Mouse (Mus musculus): ENCODE data around the gene Spag7.

Gene Spag7

DNA sequence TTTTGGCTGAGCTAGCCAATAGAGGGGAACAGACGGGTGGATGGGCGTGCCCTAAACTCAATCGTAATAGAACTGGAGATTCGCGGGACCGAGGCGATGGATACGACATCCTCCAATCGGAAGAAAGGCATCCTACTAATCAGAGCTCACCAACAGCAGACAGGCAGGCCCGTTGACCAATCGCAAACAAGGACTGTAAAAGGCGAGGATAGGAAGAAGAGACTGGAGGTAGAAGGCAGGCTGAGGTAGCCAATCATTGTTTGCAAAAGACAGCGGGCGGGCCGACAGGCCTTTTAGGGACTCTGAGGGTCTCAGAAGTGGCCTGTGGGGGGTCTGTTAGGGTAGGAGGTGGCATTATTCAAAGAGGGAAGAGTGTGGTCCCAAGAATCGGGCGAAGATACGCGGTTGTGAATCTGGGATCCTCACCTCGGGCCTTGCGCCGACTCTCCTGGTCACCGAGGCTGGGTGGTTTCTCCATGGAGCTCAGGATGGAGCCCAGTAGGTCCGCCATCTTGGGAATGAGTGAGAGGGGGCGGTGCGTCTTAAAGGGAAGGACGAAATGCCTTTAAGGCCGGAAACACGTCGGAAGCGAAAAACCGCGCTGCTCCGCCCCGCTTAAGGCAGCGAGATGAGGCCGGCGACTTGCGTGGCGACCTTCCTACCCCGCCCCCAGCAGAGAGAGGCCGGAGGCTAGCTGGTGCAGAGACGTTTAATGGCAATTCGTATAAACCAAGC, at the start of gene Spag7:
TSS of gene Spag7 (minus strand) at position 646 of the 735 bp plus-strand sequence.
- DNase-seq = peak; percentile 91

DNA sequence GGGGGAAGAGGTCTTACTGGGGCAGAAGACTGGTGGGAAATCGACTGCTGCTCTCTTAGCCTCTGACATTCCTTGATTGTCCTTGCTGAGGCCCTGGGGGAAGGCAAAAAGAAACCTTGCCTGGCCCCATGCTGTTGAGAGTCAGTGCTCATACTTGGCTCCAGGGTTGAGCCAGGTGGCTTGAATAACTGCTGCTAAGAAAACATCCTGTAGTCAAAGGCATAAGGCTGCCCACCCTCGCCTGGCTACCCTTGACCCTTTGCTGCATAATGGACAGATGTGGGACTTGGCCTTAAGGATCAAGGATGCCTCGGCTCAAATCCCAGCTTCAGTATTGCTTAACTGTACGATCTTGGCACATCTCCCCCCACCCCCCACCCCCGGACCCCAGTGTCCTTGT, 49.3 kb upstream of the Spag7 start:
- no peak for DNase-seq

DNA sequence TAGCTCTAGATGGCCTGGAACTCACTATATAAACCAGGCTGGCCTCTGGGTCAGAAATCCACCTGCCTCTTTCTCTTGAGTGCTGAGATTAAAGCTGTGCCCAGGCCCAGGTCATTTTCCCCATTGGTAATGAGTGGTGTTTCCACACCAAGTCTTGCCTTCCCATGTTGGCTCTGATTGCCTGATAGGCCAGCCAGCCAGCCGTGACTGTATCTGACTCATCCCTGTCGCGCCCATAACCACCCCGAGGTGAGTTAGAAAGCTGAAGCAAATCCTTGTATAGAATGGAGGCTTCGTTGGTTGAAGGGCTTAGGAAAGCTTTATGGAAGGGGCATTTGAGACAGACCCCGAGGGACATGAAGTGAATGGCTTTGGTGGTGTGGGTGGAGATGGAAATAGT, 46.6 kb upstream of the Spag7 start:
- DNase-seq = no peak

DNA sequence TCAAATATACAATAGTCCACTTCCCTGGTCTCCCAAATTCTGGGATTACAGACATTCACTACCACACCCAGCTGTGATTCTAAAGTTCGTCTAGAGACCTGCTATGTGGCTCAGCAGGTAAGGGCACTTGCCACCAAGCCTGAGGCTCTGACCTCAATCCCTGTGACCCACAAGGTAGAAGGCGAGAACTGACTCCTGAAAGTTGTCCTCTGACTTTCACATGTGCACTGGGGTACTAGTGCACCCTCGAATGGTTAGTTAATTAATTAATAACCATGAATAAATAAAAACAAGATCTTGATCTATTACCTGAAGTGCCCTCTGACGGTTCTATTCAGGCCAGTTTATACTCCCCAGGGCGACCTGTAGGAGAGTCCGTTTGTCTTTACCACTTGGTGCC, 44.0 kb upstream of the Spag7 start:
- no peak for DNase-seq

DNA sequence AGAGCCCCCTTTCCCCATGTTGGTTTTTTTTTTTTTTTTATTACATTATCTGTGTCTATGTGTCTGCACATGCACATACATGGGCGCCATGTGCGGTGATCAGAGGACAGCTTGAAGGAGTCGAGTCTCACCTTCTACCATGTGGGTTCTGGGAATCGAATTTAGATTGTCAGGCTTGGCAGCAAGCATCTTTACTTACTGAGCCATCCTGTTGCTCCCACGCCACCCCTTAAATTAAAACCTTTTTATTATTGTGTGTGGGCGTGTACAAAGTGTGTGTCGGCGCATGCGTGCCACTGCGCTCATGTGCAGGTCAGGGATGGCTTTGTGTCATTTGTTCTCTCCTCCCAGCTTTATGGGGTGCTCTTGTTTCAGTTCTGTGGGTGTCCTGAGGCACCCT, 41.8 kb upstream of the Spag7 start:
- no peak for DNase-seq

DNA sequence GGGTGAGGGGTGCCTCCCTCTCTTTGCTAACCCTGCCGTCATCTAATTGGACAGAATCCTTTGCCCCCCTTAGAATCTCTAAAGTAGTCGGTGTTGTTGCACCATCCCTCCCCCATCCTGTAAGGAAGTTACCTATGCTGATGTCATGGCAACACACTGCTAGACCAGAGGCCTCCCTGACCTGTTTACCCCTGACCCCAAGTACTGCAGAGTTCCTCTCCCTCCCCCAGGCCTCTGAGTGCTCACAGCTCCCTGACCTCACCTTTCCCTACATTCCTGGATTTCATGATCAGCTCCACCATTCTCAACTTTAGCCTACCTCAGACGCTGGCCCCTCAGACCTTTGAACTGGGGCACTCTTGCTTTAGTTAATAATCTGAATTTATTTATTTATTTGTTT, 36.9 kb upstream of the Spag7 start:
- no peak for DNase-seq

DNA sequence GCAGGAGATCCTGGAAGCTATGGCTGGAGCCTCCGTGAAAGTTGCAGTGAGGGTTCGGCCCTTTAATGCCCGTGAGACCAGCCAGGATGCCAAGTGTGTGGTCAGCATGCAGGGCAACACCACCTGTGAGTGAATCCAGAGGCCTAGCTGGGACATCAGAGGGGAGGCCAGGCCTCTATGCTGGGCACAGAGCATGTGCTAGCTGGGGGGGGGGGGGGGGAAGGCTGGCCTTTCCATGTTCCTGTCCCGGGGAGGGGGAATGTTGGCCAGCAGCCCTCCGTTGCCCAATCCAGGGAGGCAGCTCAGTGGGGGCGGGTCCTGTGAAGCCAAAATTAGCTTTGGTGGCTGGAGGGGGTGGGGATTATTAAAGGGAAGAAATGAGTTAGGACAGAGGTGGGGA, 33.6 kb upstream of the Spag7 start:
- DNase-seq = no peak

DNA sequence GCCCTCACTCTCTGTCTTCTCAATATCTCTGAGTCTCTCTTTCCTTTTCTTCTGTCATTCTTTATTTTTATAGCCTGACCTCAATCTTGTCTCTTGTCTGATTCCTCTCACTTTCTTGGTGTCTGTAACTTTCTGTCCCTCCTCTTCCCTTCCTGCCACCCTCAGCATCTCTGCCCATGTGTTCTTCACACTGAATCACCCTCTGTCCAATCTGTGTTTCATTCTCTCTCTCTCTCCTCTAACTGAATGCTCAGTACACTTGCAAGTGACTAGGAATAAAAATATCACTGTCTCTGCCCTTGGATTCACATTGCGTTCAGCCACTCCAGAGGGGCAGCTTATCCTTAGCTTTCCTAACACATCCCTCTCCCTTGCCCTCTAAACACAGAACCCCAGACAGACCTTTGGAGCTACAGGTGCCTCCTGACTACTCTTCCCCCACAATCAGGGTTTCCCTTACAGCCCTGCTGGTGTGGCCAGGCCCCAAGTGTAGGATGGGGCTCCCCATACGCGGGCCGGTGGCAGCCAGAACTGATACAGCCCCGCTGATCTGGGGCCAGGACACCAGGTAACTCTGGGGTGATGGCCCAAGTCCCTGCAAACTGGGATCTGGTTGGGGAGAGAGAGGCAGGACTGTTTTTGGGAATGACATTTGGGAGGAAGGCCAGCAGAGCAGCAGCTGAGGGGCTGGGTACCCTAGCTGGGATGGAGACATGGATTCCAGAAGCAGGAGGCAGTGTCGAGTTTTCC, 32.9 kb upstream of the Spag7 start:
- DNase-seq = no peak

DNA sequence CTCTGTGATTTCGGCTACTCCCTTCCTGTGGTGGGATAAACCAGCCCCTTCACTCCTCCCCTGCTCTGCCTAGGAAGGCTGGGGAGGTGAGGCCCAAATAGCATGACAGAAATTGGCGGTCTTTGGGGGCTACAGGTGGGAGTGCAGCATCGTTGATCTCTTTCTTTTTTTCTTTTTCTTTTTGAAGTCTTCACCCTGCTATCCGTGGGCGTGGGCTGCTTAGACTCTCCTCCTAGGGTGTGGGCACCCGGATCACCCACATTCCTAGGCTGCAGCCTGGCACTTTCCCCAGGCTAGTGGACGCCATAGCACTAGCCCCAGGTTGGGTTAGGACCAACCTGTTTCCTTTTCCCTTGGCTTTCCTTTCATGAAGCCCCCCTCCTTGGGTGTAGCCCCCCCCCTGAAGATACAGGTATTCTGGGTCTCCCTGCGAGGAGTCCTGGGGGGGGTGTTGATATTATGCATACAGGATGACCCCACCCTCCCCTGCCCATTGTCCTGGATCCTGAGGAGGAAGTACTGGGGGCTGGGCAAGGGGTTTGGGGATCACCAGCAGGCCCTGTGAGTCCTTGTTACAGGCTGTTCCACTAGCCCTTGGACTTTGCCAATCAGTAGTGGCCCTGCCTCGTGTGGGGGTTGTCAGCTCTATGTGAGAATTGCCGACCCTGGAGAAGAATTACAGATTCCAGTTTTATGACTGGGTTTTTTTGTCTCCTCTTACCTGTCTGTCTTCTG, 32.2 kb upstream of the Spag7 start:
- no peak for DNase-seq

DNA sequence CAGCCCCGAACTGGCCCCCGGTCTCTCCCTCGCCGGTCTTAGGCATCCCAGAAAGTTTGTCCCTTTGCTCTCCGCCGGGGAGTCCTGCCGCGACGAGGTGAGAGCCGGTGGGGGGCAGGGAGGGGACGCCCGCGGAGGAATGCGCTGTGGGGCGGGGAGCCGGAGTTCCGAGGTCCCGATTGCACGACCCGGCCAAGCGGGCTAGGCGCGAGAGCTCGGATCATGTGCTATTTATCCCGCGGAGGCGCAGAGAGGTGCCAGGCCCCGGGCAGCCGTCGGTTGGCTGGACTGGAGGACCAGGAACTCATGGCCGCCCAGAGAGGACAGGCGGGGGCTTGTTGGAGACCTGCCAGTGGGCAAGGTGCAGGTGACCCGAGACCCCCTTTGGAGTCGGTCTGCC, 31.4 kb upstream of the Spag7 start:
- DNase-seq = peak; percentile 51 to 66

DNA sequence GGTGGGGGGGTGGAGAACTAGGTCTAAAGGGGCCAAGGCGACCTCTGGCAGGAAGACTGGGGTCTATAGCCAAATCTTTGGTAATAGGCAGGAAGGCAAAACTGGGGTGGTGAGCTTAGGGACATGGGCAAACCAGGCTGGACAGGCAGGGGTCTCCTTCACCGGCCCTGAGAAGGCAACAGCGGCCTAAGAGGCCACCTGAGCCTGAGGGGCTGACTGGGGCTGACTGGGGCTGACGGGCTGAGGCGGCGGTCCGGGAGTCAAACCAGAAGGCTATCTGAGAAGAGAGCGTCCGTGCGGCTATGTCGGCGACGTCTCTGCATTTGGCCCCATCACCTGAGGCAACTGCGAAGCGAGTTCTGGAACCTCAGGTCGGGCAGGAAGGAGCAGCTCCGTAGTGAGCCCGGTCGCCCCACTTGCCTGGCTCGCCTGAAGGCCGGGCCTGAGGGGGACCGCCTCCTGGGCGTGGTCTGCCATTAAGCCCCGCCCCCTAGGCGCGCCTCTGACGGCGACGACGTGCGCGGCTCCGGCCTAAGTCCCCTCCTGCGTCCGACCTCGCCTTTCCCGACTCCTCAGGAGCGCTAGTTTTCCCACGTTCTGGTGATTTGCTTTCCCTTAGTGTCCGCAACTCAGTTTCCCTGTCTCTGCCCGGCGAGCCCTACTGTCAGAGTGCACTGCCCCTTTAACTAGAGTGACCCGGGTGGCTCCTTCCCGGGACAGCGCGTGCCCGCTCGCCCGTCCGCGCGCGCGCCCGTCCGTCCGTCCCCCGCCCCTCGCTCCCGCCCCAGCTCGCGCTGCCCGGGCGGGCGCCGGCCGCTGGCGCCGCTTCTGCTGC, 30.7 kb upstream of the Spag7 start, which contains the start of the genes Inca1 and Kif1c:
TSS of gene Inca1 (minus strand) at position 434 of the 835 bp plus-strand sequence.
TSS of gene Kif1c (plus strand) at position 827 of the 835 bp plus-strand sequence.
- DNase-seq = peak; percentile 93 to 98

DNA sequence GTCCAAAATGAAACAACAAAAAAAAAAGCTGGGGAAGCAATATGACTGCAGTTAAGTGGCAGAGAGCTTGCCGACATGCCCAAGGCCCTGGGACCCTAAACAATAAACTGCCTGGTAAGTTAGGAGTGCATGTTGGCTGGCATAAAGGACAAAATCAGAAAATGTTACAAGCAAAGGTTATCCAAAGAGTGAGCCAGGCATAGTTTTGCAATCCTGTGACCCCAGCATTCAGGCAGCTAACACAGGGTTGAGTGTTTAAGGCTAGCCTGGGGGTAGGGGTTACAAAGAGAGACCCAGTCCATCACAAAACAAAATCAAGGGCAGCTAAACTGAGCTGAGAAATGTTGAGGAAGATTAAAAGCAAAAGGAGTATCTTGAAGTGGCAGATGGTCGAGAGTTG, 29.8 kb upstream of the Spag7 start:
- DNase-seq = no peak

DNA sequence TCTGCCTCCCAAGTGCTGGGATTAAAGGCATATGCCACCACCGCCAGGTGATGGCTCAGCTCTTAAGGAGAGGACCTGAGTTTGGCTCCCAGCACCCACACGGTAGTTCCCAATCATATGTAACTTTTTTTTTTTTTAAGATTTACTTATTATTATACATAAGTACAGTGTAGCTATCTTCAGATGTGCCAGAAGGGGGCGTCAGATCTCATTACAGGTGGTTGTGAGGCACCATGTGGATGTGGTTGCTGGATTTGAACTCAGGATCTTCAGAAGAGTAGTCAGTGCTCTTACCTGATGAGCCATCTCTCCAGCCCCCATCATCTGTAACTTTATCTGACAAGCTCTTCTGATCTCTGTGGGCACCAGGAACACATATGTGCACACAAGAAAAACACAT, 28.2 kb upstream of the Spag7 start:
- no peak for DNase-seq

DNA sequence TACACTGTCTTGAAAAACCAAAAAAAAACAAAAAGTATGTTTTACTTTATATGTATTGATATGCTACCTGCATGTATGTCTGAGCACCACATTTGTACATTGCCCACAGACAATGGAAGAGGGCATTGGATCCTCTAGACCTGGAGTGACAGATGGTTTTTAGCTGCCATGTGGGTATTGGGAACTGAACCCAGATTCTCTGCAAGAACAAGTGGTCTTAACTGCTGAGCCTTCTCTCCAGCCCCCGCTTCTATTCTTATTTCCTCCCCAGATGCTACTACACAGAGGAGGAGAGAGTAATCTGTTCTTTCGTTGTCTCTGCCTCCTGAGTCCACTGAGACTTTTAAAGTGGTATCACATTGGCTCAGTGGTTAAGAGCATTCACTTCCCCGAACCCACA, 24.3 kb upstream of the Spag7 start:
- no peak for DNase-seq

DNA sequence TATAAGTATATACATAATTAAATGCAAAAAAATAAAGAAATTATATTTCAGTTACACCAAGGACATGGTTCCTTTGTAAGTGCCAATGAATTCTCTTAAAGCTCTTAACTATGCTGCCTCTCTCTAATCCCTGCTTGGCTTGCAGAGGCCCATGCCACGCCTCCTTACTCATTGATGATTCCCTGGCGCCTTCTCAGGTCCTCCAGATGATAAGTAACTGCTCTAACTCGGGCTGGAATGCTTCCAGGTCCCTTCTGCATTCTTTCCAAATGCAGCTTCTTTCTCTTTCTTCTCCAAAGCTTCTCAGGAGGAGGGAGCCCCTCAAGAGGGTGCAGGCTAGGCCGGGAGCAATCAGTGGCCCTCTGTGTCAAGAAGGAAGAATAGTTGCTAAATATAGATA, 20.4 kb upstream of the Spag7 start:
- no peak for DNase-seq

DNA sequence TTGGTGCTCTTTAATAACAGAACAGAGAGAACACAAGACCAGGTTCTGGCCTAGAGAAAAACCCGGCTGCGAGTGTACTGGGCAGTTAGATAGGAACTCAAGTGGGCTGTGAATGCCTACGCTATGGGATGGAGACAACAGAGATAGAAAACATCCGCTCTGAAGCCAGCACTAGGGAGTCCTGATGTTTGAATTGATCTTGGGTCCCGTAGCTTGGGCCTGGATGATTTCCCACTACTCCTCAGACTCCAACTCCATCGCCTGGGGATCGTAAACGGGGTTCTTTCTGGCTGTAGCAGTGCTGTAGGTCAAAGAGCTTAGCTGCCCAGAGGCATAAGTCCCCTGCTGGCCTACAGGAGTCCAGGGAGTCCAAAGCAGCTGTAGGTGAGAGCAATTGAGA, 19.2 kb upstream of the Spag7 start:
- DNase-seq = no peak

DNA sequence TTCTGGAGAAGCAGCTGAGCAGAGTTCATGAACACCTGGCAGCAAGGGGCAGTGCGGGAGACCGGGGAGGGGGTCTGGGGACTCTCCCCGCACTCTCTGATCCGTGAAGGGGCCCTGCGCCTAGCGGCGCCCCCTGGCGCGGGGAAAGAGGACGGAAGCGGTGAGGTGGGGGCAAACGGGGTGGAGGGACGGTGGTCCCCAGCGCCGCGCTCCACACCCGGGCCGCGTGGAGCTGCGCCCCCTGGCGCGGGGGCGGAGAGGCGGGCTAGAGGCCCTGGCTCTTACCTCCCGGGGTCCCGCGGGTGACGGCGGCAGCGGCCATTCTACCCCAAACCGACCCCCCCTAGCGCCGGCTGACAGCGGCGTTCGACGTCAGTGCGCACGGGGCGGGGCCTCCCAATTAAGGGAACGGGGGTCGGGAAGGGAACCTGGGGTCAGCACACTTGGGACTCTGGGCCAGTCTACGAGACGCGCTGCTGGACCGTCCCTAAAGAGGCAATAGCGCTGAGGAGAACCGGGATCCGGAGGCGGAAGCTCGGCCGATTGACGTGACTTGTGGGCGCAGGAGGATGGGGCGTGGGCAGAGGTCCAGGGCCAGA, 18.5 kb upstream of the Spag7 start, which contains the start of gene Camta2:
TSS of gene Camta2 (minus strand) at position 505 of the 599 bp plus-strand sequence.
- DNase-seq = peak; percentile 79 to 91

DNA sequence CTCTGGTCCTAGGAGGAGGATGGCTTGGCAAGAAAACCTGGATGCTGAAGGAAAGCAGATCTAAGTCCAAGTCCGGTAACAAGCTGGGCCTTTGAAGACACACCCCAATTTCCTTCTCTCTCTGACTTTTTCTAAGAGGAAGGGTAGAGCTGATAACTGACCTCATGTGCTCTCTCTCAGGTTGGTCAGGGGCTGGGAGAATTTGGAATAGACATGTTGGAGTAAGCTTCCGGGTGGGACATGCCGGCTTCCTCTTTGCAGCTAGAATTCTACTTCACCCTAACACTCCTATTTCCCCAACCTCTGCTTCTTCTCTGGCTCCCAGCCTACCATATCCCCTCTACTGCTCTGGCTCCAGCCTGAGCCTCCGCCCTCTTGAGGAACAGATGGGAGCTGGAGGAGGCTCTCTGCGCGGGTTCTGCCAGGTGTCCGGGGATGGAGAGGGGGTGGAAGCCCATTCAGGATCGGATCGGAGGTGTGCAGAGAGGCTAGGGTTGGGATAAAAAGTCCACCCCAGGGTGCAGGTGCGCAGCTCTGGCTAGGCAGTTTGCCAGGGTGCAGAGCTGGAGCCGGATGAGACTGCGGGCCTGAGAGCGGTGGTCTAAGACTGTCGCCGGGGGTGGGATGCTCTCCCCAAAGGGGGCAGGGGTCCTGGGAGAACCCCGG, 17.8 kb upstream of the Spag7 start:
- no peak for DNase-seq

DNA sequence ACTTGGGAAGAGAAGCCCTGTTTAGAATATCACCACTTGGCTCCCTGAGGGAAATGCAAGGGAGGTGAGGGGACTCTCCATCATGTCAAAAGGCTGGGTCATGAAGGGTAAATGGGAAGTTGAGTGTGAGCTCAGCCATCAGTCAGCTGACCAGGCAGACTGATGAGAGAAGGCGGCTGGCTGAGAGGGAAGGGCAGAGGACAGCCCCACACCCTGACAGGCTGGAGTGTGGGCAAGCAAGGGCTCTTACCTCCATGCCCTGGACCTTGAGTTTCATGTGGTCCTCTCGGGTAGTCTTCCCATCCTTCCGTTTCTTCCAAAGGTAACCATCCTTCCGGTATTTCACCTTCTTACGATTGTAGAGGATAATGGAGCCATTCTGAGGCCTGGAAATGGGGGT, 14.4 kb upstream of the Spag7 start:
- no peak for DNase-seq

DNA sequence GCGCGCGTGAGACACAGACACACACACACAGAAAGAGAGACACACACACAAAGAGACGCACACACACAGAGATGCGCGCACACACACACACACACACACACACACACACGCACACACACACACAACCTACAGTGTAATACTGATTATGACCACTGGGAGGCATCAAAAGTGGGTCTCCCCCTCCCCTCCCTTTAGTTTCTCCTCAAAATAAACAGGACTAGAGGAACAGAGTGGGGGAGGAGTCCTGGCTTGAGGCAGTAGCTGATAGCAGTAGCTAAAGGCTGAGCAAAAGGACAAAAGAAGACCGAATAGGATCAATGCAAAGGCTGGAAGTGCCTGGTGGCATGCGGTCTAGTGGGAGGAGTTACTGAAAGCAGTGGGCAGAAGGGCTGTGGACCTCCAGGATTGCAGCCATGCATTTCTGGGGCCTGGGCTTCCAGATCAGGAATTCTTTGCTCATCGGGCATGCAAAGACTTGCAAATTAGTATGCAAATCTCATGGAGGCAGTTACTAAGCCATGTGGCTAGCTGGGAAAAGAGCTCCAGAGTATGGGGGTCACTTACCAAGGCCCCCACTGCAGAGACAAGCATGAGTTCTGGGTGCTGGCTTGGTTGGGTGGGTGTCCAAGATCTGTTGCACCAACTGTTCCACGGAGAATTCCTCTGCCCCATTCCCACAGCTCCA, 12.8 kb upstream of the Spag7 start:
- DNase-seq = no peak

DNA sequence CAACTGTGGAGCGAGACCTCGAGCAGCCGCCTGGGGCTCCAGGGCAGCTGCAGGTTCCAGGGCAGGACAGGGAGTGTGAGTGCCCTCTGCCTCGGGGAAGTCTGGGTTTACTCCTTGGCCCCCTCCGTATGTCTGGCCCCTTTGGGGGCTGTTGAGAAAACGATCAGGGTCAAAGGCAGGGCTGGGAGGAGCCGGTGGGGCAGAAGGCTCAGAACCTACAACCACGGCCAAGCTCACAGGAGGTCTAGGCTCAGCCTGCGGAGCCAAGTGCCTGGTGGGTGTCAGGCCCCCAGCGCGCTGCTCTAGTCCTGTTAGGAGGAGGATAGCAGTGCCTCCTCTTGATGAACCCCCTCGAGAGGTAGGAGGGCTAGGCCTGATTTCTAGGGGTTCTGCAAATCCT, 12.0 kb upstream of the Spag7 start:
- DNase-seq = no peak

Data from spleen, adult 18-20 months (tissue).